Mouse (Mus musculus) kidney, adult 2 months (tissue): Measurements from ENCODE around the gene Tbcb.

Source experiments
- CTCF ChIP-seq: fragments of 200-500 bp; conservative IDR thresholded peaks from 2 replicates; pipeline ENCODE4 v1.5.1; 2011; ENCODE audit warnings: low read depth, mild to moderate bottlenecking, control low read depth, low read length, moderate library complexity, mixed read lengths; ENCODE audit not compliant: insufficient read depth, insufficient read length
- POLR2A ChIP-seq: fragments of 200-500 bp; IDR thresholded peaks from one replicate; pipeline ENCODE4 v1.6.1; 2011; ENCODE audit warnings: low read depth, low read length, control low read depth

DNA sequence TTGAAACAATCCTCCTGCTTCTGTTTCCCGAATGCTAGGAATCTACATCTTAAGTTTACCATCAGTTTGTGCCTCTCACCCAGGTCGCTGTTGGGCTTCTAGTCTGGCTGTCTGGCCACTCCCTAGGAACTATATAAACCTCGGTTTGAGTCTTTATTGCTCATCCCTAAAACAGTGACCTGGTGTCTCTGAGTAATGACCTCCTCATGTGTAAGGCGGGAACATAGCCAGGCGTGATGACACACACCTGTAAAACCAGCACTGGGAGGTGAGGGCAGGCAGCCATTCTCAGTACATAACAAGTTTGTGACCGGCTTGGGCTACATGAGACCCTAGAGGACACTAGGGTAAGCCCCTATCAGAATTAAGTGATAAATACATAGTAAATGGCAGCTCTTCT lies 36.6 kb downstream of the Tbcb start:
- no peak for TF ChIP-seq CTCF
- TF ChIP-seq POLR2A = no peak
